In the genomic region with DNA sequence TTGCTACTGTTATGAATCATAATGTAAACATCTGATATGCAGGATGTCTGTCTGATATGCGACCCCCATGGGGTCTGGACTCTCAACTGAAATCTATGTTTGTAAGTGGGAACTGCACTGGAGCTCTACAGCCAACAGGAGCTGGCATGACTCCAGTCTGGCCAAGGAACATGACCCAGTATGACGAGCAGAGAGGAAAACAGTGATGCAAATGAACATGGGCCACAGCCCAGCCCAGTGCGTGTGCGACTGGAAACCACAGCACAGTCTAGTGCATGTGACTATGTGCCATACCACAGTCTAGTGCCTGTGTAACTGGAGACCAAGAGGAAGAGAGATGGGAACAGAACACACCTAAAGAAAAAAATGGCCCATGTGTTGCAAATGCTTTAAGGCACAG, we compare ENCODE assay signal across 14 mouse cellular contexts. TPM values are rescaled to one million over a fixed set of nuclear protein-coding genes. Genes with fewer than 3 reads are reported as not detected.
DNase-seq lines count a peak whose midpoint lies in the region; ATAC-seq and TF ChIP-seq lines count a peak whose summit lies in the region.
"Had no signal": no experiment of that assay in that cellular context is flagged by ENCODE, and none has a peak within 500 bp of the region (broad histone marks: within the 10 kb centered on the region; RNA-seq: fewer than 3 reads in every experiment).

No protein-coding gene starts in this region.

- no peak for ATAC-seq in activated CD4-positive, CD25-positive, alpha-beta regulatory T cell, adult 4 months
- no peak for ATAC-seq in CD4-positive, CD25-positive, alpha-beta regulatory T cell, adult 4 months
- ATAC-seq: midbrain, embryonic 15.5 days had no signal

- no peak for TF ChIP-seq POLR2A in bone marrow macrophage, adult 2 months (IDR thresholded peaks at IDR 0.05; ENCODE audit: borderline replicate concordance, low read depth, low read length)

- H3K27ac ChIP-seq in bone marrow macrophage, adult 2 months (ENCODE audit: insufficient read depth, low read depth, low read length), result peak overlapping the region; percentile 3; the same call in 1 of the 2 replicates
- H3K27ac ChIP-seq: kidney, postnatal 0 days; limb, embryonic 15.5 days; midbrain, embryonic 15.5 days had no signal

- H3K4me1 ChIP-seq in bone marrow macrophage, adult 2 months (ENCODE audit: control insufficient read depth, insufficient read depth, low read length), result peaks cover 29% of the 10 kb centered on the region
- H3K4me1 ChIP-seq: limb, embryonic 15.5 days; midbrain, embryonic 15.5 days had no signal

- no peak overlapping the region for H3K4me3 ChIP-seq in bone marrow macrophage, adult 2 months (ENCODE audit: insufficient read depth, low read length)
- H3K4me3 ChIP-seq: limb, embryonic 15.5 days; midbrain, embryonic 15.5 days had no signal

- TF ChIP-seq CTCF in bone marrow macrophage, adult 2 months (IDR thresholded peaks at IDR 0.05; ENCODE audit: low read depth, low read length), result no peak

- peak; percentile 47 to 57 for DNase-seq in cerebellum, postnatal 10 days
- DNase-seq in cerebellum, adult 11-12 months, result no peak
- peak; percentile 13 to 18 for DNase-seq in kidney, adult 8-10 months
- DNase-seq in kidney, adult 11 months, result no peak
- DNase-seq in 3T3-L1 (ENCODE audit: low read depth, low spot score), result peak; percentile 83
- DNase-seq: layer of hippocampus, adult 9-11 months; right cerebral cortex, postnatal 25 days; thymus, postnatal 25 days had no signal

RNA-seq across cellular contexts. Expression of gene Taf4, which starts 56.4 kb away (rescaled TPM):
- 16.8 and 17.2 TPM in 2 replicates for polyA plus RNA-seq in bone marrow macrophage, adult 2 months (2012; ENCODE audit: insufficient read depth, insufficient read length, missing spikeins)
- 1 to 10 TPM; 4.5 to 6.5 TPM for polyA plus RNA-seq in activated CD4-positive, CD25-positive, alpha-beta regulatory T cell, adult 4 months (2017; shearing (Covaris generic))
- polyA plus RNA-seq in CD4-positive, CD25-positive, alpha-beta regulatory T cell, adult 4 months (2017; shearing (Covaris generic)), result 1 to 10 TPM; 3.5 to 6.7 TPM

Comparison
In these comparisons a context has a peak if more than half of its experiments do, and no peak if none do; other contexts are left out.
1. DNase-seq: peak in cerebellum, postnatal 10 days (2 of 2), kidney, adult 8-10 months (2 of 2) and 3T3-L1 (single experiment); none in cerebellum, adult 11-12 months (single experiment) and kidney, adult 11 months (single experiment).